Comparison of ENCODE assay signal across 15 mouse cellular contexts in the genomic region with DNA sequence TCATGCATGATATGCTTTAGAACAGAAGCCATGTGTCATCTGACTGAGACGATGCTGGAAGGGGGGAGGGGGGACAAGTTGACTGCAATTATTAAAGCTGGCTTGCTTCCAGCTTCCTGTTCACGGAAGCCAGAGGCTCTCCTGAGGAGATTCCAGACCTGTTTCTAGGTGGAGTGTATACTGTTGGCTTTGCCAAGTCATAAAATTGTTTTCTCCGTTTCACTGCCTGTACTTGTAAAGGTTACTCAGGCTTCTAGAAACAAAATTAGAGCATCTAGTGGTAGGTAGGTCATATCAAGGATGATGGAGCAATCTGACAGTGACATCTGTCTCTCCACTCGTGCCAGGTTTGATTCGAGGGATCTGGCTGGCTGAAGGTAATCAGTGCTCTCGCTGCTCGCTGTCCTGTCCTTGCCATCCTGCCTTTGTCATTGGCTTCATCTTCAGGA.
DNase-seq lines count a peak whose midpoint lies in the region; ATAC-seq and TF ChIP-seq lines count a peak whose summit lies in the region.
"Had no signal": no experiment of that assay in that cellular context is flagged by ENCODE, and none has a peak within 500 bp of the region (broad histone marks: within the 10 kb centered on the region; RNA-seq: fewer than 3 reads in every experiment).

No protein-coding gene starts in this region.

- intact Hi-C loops in heart, postnatal 10 days (cut with DNase I) = no loop called here

- H3K27ac ChIP-seq in heart, embryonic 13.5 days (replicated peaks) = no peak overlapping the region
- no peak overlapping the region for H3K27ac ChIP-seq in limb, embryonic 11.5 days (replicated peaks; ENCODE audit: low read depth, low read length)
- no peak overlapping the region for H3K27ac ChIP-seq in limb, embryonic 10.5 days
- H3K27ac ChIP-seq in embryonic facial prominence, embryonic 12.5 days = no peak overlapping the region
- H3K27ac ChIP-seq in midbrain, postnatal 0 days (ENCODE audit: low read depth, low read length) = no peak overlapping the region
- H3K27ac ChIP-seq: embryonic facial prominence, embryonic 15.5 days; layer of hippocampus, adult 2 months; liver, embryonic 14.5 days had no signal

- no peak for TF ChIP-seq CTCF in midbrain, postnatal 0 days (IDR thresholded peaks at IDR 0.05)

- no peaks in the 10 kb centered on the region for H3K9me3 ChIP-seq in heart, embryonic 13.5 days
- no peaks in the 10 kb centered on the region for H3K9me3 ChIP-seq in limb, embryonic 11.5 days (ENCODE audit: control insufficient read depth, low read length)
- H3K9me3 ChIP-seq in limb, embryonic 10.5 days (replicated peaks) = no peaks in the 10 kb centered on the region
- no peaks in the 10 kb centered on the region for H3K9me3 ChIP-seq in embryonic facial prominence, embryonic 12.5 days
- no peaks in the 10 kb centered on the region for H3K9me3 ChIP-seq in midbrain, postnatal 0 days (ENCODE audit: low read length)
- H3K9me3 ChIP-seq: embryonic facial prominence, embryonic 15.5 days had no signal

- H3K9ac ChIP-seq in heart, embryonic 13.5 days = no peak overlapping the region
- no peak overlapping the region for H3K9ac ChIP-seq in limb, embryonic 11.5 days (ENCODE audit: low read length)
- no peak overlapping the region for H3K9ac ChIP-seq in embryonic facial prominence, embryonic 12.5 days
- H3K9ac ChIP-seq in midbrain, postnatal 0 days (replicated peaks; ENCODE audit: low read length, poor library complexity, severe bottlenecking) = no peak overlapping the region
- H3K9ac ChIP-seq: embryonic facial prominence, embryonic 15.5 days; liver, embryonic 14.5 days had no signal

- no peaks in the 10 kb centered on the region for H3K27me3 ChIP-seq in heart, embryonic 13.5 days (replicated peaks)
- no peaks in the 10 kb centered on the region for H3K27me3 ChIP-seq in limb, embryonic 11.5 days (ENCODE audit: control insufficient read depth, insufficient read depth, low read length)
- no peaks in the 10 kb centered on the region for H3K27me3 ChIP-seq in limb, embryonic 10.5 days (ENCODE audit: low read depth, poor library complexity, severe bottlenecking)
- H3K27me3 ChIP-seq in embryonic facial prominence, embryonic 12.5 days = no peaks in the 10 kb centered on the region
- H3K27me3 ChIP-seq in midbrain, postnatal 0 days (ENCODE audit: insufficient read depth, low read length) = no peaks in the 10 kb centered on the region
- H3K27me3 ChIP-seq: embryonic facial prominence, embryonic 15.5 days had no signal

- no peak for ATAC-seq in heart, embryonic 13.5 days (ENCODE audit: extremely low read depth, insufficient number of reproducible peaks, low FRiP score, low TSS enrichment)
- ATAC-seq in limb, embryonic 11.5 days (ENCODE audit: insufficient number of reproducible peaks, low FRiP score, low TSS enrichment, low read depth) = peak; percentile 54; the same call in 1 of the 2 replicates
- 0 out of 2 replicates have a peak, but pooled peaks have one; percentile 41 for ATAC-seq in embryonic facial prominence, embryonic 12.5 days (ENCODE audit: insufficient number of reproducible peaks, insufficient read depth, low FRiP score, low TSS enrichment)
- peak; percentile 47; the same call in 1 of the 2 replicates for ATAC-seq in midbrain, postnatal 0 days (ENCODE audit: low FRiP score)
- no peak for ATAC-seq in erythroid progenitor cell, adult 5-6 weeks (replicated peaks; ENCODE audit: low FRiP score, poor library complexity, severe bottlenecking)

- DNase-seq in heart, postnatal 10 days = no peak
- no peak for DNase-seq in limb, embryonic 11.5 days (ENCODE audit: low spot score)
- DNase-seq in limb, embryonic 10.5 days (ENCODE audit: low spot score) = no peak
- peak; percentile 88 for DNase-seq in midbrain, postnatal 0 days (ENCODE audit: low spot score)
- no peak for DNase-seq in lung, postnatal 4 days
- DNase-seq: adrenal gland, postnatal 36 days; heart, adult 11 months; right cerebral cortex, postnatal 25 days had no signal

- 50% methylated on average over 7 of the region's 7 CpGs for WGBS in heart, embryonic 13.5 days
- WGBS in limb, embryonic 11.5 days = 69% methylated on average over 7 of the region's 7 CpGs
- 86% methylated on average over 7 of the region's 7 CpGs for WGBS in limb, embryonic 10.5 days
- 56% methylated on average over 7 of the region's 7 CpGs for WGBS in embryonic facial prominence, embryonic 12.5 days
- 59% methylated on average over 7 of the region's 7 CpGs for WGBS in midbrain, postnatal 0 days

- no peaks in the 10 kb centered on the region for H3K36me3 ChIP-seq in heart, embryonic 13.5 days
- no peaks in the 10 kb centered on the region for H3K36me3 ChIP-seq in limb, embryonic 11.5 days (ENCODE audit: control insufficient read depth, insufficient read depth, low read length)
- H3K36me3 ChIP-seq in limb, embryonic 10.5 days = no peaks in the 10 kb centered on the region
- H3K36me3 ChIP-seq in embryonic facial prominence, embryonic 12.5 days = no peaks in the 10 kb centered on the region
- H3K36me3 ChIP-seq in midbrain, postnatal 0 days (ENCODE audit: insufficient read depth, low read length) = no peaks in the 10 kb centered on the region
- H3K36me3 ChIP-seq: embryonic facial prominence, embryonic 15.5 days had no signal

- no peak overlapping the region for H3K4me3 ChIP-seq in heart, embryonic 13.5 days
- no peak overlapping the region for H3K4me3 ChIP-seq in limb, embryonic 11.5 days (ENCODE audit: low read depth, low read length)
- no peak overlapping the region for H3K4me3 ChIP-seq in limb, embryonic 10.5 days
- no peak overlapping the region for H3K4me3 ChIP-seq in embryonic facial prominence, embryonic 12.5 days
- no peak overlapping the region for H3K4me3 ChIP-seq in midbrain, postnatal 0 days (ENCODE audit: low read depth, low read length)
- H3K4me3 ChIP-seq: embryonic facial prominence, embryonic 15.5 days; layer of hippocampus, adult 2 months; myocyte had no signal

- peak overlapping the region; percentile 37 for H3K4me2 ChIP-seq in heart, embryonic 13.5 days
- no peak overlapping the region for H3K4me2 ChIP-seq in limb, embryonic 11.5 days (ENCODE audit: low read depth, severe bottlenecking)
- H3K4me2 ChIP-seq in embryonic facial prominence, embryonic 12.5 days (replicated peaks) = no peak overlapping the region
- H3K4me2 ChIP-seq in midbrain, postnatal 0 days (ENCODE audit: low read depth, low read length, poor library complexity, severe bottlenecking) = no peak overlapping the region
- H3K4me2 ChIP-seq: embryonic facial prominence, embryonic 15.5 days had no signal

- H3K4me1 ChIP-seq in heart, embryonic 13.5 days = peaks cover 8% of the 10 kb centered on the region; the same call in 1 of the 2 replicates
- no peaks in the 10 kb centered on the region for H3K4me1 ChIP-seq in limb, embryonic 11.5 days (ENCODE audit: control insufficient read depth, insufficient read depth, low read length)
- H3K4me1 ChIP-seq in limb, embryonic 10.5 days = no peaks in the 10 kb centered on the region
- H3K4me1 ChIP-seq in embryonic facial prominence, embryonic 12.5 days = no peaks in the 10 kb centered on the region
- H3K4me1 ChIP-seq in midbrain, postnatal 0 days (ENCODE audit: insufficient read depth, low read length) = no peaks in the 10 kb centered on the region

Comparison
In these comparisons a context has a peak if more than half of its experiments do, and no peak if none do; other contexts are left out.
1. ATAC-seq: peak in limb, embryonic 11.5 days (single experiment), embryonic facial prominence, embryonic 12.5 days (single experiment) and midbrain, postnatal 0 days (single experiment); none in heart, embryonic 13.5 days (single experiment) and erythroid progenitor cell, adult 5-6 weeks (single experiment).